Mouse (Mus musculus) hindbrain, embryonic 15.5 days (tissue): ENCODE data around the gene Fgfr2. TPM values are rescaled to one million over a fixed set of nuclear protein-coding genes. Genes with fewer than 3 reads are reported as not detected.

ENCODE experiments used
- ATAC-seq: fragments of 200-750 bp; cut with Nextera tagmentation; 2 replicates; pipeline ENCODE4 v1.8.0; 2017; ENCODE audit warnings: low read depth, moderate number of reproducible peaks, moderate TSS enrichment; ENCODE audit not compliant: low FRiP score
- H3K27ac ChIP-seq: fragments of 300-500 bp; sonication (generic); replicated peaks from 2 replicates; pipeline ENCODE4 v1.5.1; 2015; ENCODE audit warnings: mild to moderate bottlenecking, inconsistent platforms
- H3K27me3 ChIP-seq: fragments of 300-500 bp; sonication (generic); 2 replicates; pipeline ENCODE4 v1.6.1; 2015; ENCODE audit warnings: control low read depth, inconsistent platforms
- H3K36me3 ChIP-seq: fragments of 300-500 bp; sonication (generic); 2 replicates; pipeline ENCODE4 v1.6.1; 2015; ENCODE audit warnings: control low read depth, inconsistent platforms
- H3K4me1 ChIP-seq: fragments of 300-500 bp; sonication (generic); replicated peaks from 2 replicates; pipeline ENCODE4 v1.6.1; 2015; ENCODE audit warnings: control low read depth, inconsistent platforms
- H3K4me2 ChIP-seq: fragments of 300-500 bp; sonication (generic); 2 replicates; pipeline ENCODE4 v1.6.1; 2015; ENCODE audit warnings: moderate library complexity, mild to moderate bottlenecking, inconsistent platforms
- H3K4me3 ChIP-seq: fragments of 300-500 bp; sonication (generic); 2 replicates; pipeline ENCODE4 v1.5.1; 2015; ENCODE audit warnings: mild to moderate bottlenecking, inconsistent platforms
- H3K9ac ChIP-seq: fragments of 300-500 bp; sonication (generic); 2 replicates; pipeline ENCODE4 v1.6.1; 2015; ENCODE audit warnings: inconsistent platforms
- H3K9me3 ChIP-seq: fragments of 300-500 bp; sonication (generic); 2 replicates; pipeline ENCODE4 v1.6.1; 2016; ENCODE audit warnings: control low read depth, inconsistent platforms
- WGBS: fragments of 180-500 bp; shearing (Covaris S2); methylation state at CpG from one replicate; pipeline ENCODE4 v1.1.7; 2015; 5-methylcytosine and 5-hydroxymethylcytosine counted together
- polyA plus RNA-seq: library from polyadenylated mRNA; unstranded; fragments of >200 nt; fragmentation: Nextera tagmentation; extraction: Ambion mirVana; gene quantifications from 2 replicates; pipeline ENCODE4 v1.2.1, GENCODE M21; 2015

Fgfr2 gene
- polyA plus RNA-seq, 1 experiment from 2014 or later: 28.5 TPM

DNA sequence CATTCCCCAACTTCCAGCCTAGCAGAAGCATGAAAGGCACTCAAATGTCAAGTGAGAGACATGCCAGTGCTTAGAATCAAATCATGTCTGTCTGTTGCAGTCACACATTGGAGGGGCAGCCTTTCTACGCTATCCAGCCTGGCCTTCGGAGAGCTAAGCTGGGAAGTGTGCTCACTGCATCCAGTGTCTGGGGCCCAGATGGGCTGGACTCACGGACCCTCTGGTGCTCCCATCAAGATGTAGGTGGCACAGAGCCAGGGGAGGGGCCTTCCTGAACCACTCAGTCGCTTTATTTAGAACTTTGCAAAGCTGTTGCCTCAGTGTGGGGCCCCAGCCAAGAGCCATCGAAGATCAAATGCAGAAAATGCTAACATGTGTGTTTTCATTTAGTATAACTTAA is 2135.0 kb downstream of the Fgfr2 start:
- no peaks in the 10 kb centered on the region for H3K4me1 ChIP-seq
- H3K27me3 ChIP-seq: no peaks in the 10 kb centered on the region
- WGBS: 71% methylated on average over 5 of the region's 5 CpGs
- H3K4me2 ChIP-seq: no peak overlapping the region
- no peak overlapping the region for H3K4me3 ChIP-seq
- no peak for ATAC-seq
- H3K36me3 ChIP-seq: no peaks in the 10 kb centered on the region
- no peak overlapping the region for H3K27ac ChIP-seq
- no peaks in the 10 kb centered on the region for H3K9me3 ChIP-seq
- no peak overlapping the region for H3K9ac ChIP-seq

GRCm38 (mm10) chr7:130985716-130986115 is 2137.4 kb downstream of the Fgfr2 start:
- no peak overlapping the region for H3K4me2 ChIP-seq
- no peak for ATAC-seq
- no peaks in the 10 kb centered on the region for H3K36me3 ChIP-seq
- no peak overlapping the region for H3K4me3 ChIP-seq
- WGBS: 82% methylated on average over 3 of the region's 3 CpGs
- no peaks in the 10 kb centered on the region for H3K27me3 ChIP-seq
- no peak overlapping the region for H3K9ac ChIP-seq
- H3K4me1 ChIP-seq: no peaks in the 10 kb centered on the region
- H3K9me3 ChIP-seq: no peaks in the 10 kb centered on the region
- no peak overlapping the region for H3K27ac ChIP-seq

- H3K27me3 ChIP-seq: 0 out of 2 replicates have a peak, but pooled peaks cover 1% of the 10 kb centered on the region
- no peak overlapping the region for H3K4me2 ChIP-seq
- H3K36me3 ChIP-seq: no peaks in the 10 kb centered on the region
- H3K27ac ChIP-seq: no peak overlapping the region
- ATAC-seq: no peak
- H3K4me3 ChIP-seq: no peak overlapping the region
- WGBS: 90% methylated on average over 12 of the region's 12 CpGs
- no peaks in the 10 kb centered on the region for H3K4me1 ChIP-seq
- H3K9me3 ChIP-seq: no peaks in the 10 kb centered on the region
- H3K9ac ChIP-seq: no peak overlapping the region
Observed at GRCm38 (mm10) chr7:130985193-130985592, 2138.0 kb downstream of the Fgfr2 start.

DNA sequence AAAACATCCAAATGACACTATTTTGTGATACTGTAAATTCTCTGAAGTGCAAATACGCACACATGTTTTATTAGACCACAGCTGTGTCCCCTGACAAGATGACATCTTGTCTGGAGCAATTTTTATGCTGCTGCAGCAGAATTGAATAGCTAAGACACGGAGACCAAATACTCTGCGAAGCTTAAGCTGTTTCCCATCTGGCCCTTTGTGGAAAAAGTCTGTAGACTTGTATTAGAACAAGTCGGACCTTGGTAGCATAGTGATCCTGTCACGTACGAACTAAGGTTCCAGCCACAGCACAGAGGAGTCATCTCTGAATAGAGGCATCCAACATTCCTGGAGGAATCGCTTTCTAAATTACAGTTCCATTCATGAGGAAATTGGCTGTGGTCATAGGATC is 2138.9 kb downstream of the Fgfr2 start:
- H3K9me3 ChIP-seq: no peaks in the 10 kb centered on the region
- H3K4me1 ChIP-seq: no peaks in the 10 kb centered on the region
- ATAC-seq: no peak
- no peak overlapping the region for H3K9ac ChIP-seq
- no peak overlapping the region for H3K27ac ChIP-seq
- no peak overlapping the region for H3K4me2 ChIP-seq
- no peak overlapping the region for H3K4me3 ChIP-seq
- 83% methylated on average over 7 of the region's 7 CpGs for WGBS
- H3K27me3 ChIP-seq: 0 out of 2 replicates have a peak, but pooled peaks cover 4% of the 10 kb centered on the region
- H3K36me3 ChIP-seq: no peaks in the 10 kb centered on the region

DNA sequence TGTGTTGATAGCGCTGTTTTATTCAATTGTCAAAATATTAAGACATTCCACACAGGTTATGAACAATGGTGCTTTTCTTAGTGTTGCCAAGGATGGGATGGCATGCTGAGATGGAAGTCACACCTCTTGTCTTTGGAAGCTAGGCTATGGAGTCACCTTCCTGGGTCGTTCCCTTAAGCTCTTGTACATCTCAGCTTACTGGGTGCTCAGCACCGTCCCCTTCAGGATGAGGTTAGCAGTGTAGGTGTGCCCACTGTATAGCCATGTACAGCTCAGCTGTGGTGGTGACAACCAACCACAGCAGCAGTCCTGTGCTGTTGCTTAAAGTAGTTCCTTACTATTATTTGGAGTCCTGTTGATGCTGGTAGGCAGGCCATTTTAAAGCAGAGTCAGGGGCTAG is 2140.3 kb downstream of the Fgfr2 start:
- no peak overlapping the region for H3K9ac ChIP-seq
- 79% methylated on average over 3 of the region's 3 CpGs for WGBS
- H3K4me1 ChIP-seq: peaks cover 8% of the 10 kb centered on the region

GRCm38 (mm10) chr7:130982371-130982770 is 2140.8 kb downstream of the Fgfr2 start:
- no peak for ATAC-seq
- no peak overlapping the region for H3K9ac ChIP-seq
- no peak overlapping the region for H3K4me2 ChIP-seq

More for the DNA sequence above, 2140.3 kb downstream of the Fgfr2 start:
- H3K9me3 ChIP-seq: no peaks in the 10 kb centered on the region
- 0 out of 2 replicates have a peak, but pooled peaks cover 4% of the 10 kb centered on the region for H3K27me3 ChIP-seq
- no peak for ATAC-seq
- no peak overlapping the region for H3K4me2 ChIP-seq
- no peak overlapping the region for H3K27ac ChIP-seq
- H3K36me3 ChIP-seq: no peaks in the 10 kb centered on the region
- no peak overlapping the region for H3K4me3 ChIP-seq

GRCm38 (mm10) chr7:130980130-130980529 is 2143.0 kb downstream of the Fgfr2 start:
- Histone ChIP-seq H3K9me3 (no peaks in the 10 kb centered on the region), H3K4me1 (peaks cover 18% of the 10 kb centered on the region), H3K36me3 (no peaks in the 10 kb centered on the region), H3K4me2 (no peak overlapping the region), H3K9ac (no peak overlapping the region), H3K27me3 (0 out of 2 replicates have a peak, but pooled peaks cover 4% of the 10 kb centered on the region), H3K27ac (no peak overlapping the region), H3K4me3 (no peak overlapping the region)
- 91% methylated on average over 5 of the region's 5 CpGs for WGBS
- ATAC-seq: no peak

More at GRCm38 (mm10) chr7:130982371-130982770, 2140.8 kb downstream of the Fgfr2 start:
- 47% methylated on average over 4 of the region's 4 CpGs for WGBS
- Histone ChIP-seq H3K27ac (no peak overlapping the region), H3K36me3 (no peaks in the 10 kb centered on the region), H3K4me1 (peaks cover 13% of the 10 kb centered on the region), H3K27me3 (0 out of 2 replicates have a peak, but pooled peaks cover 4% of the 10 kb centered on the region), H3K9me3 (no peaks in the 10 kb centered on the region), H3K4me3 (no peak overlapping the region)

- WGBS: 100% methylated on average over 1 of the region's 1 CpGs
Observed at GRCm38 (mm10) chr7:130978545-130978944, 2144.6 kb downstream of the Fgfr2 start.

DNA sequence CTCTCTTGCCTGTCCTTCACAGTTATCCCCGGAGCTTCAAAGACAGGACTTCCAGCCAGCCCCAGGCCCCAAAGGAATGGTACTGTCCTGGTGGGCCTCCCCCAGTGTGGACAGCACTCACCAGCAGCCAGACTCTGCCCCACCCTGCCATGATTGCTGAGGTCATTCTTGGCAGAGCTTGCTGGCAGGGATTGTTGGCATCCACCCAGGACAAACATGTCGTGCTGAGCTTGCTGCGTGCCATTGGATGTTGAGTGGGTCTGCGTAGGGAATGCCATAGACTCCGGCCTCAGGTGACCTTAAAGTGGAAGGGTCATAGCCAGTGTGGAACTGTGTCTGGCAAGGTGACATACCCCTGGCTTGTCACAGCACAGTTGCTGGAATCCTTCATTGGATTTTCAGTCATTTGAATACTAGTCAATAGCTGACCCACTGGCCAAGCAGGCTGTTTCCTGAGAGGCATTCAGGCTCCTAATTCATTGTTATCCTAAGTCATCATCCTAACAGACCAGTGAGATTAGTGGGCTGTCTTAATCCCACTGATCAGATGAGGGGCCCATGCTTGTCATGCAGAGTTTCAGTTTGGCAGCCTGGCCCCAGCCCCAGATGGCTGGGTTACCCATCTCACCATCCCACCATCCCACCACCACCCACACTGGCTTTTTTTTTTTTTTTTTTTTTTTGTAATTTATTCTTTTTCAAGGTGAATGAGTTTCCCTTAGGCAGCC is 2145.2 kb downstream of the Fgfr2 start:
- 46% methylated on average over 5 of the region's 5 CpGs for WGBS
- peak; percentile 84 for ATAC-seq
- no peaks in the 10 kb centered on the region for H3K36me3 ChIP-seq
- H3K4me1 ChIP-seq: peaks cover 18% of the 10 kb centered on the region
- no peaks in the 10 kb centered on the region for H3K9me3 ChIP-seq
- H3K4me3 ChIP-seq: no peak overlapping the region
- H3K27ac ChIP-seq: no peak overlapping the region
- H3K27me3 ChIP-seq: 0 out of 2 replicates have a peak, but pooled peaks cover 4% of the 10 kb centered on the region
- no peak overlapping the region for H3K9ac ChIP-seq
- H3K4me2 ChIP-seq: no peak overlapping the region

More at GRCm38 (mm10) chr7:130978545-130978944, 2144.6 kb downstream of the Fgfr2 start:
- ATAC-seq: no peak
- H3K4me2 ChIP-seq: no peak overlapping the region
- H3K4me3 ChIP-seq: no peak overlapping the region
- H3K9me3 ChIP-seq: no peaks in the 10 kb centered on the region
- H3K27me3 ChIP-seq: 0 out of 2 replicates have a peak, but pooled peaks cover 4% of the 10 kb centered on the region
- H3K27ac ChIP-seq: no peak overlapping the region
- H3K9ac ChIP-seq: no peak overlapping the region
- peaks cover 18% of the 10 kb centered on the region for H3K4me1 ChIP-seq
- H3K36me3 ChIP-seq: no peaks in the 10 kb centered on the region

DNA sequence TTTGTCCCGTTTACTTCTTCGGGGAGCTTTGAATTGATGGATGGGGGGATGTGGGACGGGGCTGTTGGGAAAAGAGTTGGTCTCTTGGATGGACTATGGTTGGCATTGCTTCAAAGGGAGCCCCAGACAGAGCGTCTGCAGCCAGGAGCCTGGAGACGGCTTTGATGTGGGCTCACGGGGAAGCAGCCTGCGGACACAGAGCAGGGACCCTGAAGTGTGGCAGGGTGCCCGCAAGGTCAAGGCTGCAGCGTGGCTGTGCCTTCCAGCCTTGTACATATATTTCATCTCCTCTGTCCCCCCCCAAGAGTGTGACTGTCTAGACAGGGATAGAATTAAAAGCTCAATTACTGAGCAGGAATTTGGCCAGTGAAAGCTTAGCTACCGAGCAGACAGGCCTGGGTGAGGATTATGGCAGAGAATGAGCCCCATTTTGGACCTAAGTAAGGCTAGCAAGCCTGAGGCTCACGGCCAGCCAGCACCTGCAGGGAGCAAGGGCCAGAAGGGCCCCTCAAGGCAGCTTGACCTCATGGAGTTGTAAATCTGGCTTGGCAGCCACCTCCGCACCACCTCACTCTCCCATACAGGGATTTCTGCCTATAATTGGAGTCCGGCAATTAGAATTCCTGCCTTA is 2146.7 kb downstream of the Fgfr2 start:
- WGBS: 49% methylated on average over 13 of the region's 13 CpGs
- H3K9me3 ChIP-seq: no peaks in the 10 kb centered on the region
- 0 out of 2 replicates have a peak, but pooled peaks cover 4% of the 10 kb centered on the region for H3K27me3 ChIP-seq
- no peak overlapping the region for H3K4me3 ChIP-seq
- no peaks in the 10 kb centered on the region for H3K36me3 ChIP-seq
- ATAC-seq: peak; percentile 45; the same call in 1 of the 2 replicates
- H3K9ac ChIP-seq: no peak overlapping the region
- peaks cover 18% of the 10 kb centered on the region for H3K4me1 ChIP-seq
- no peak overlapping the region for H3K27ac ChIP-seq
- no peak overlapping the region for H3K4me2 ChIP-seq

DNA sequence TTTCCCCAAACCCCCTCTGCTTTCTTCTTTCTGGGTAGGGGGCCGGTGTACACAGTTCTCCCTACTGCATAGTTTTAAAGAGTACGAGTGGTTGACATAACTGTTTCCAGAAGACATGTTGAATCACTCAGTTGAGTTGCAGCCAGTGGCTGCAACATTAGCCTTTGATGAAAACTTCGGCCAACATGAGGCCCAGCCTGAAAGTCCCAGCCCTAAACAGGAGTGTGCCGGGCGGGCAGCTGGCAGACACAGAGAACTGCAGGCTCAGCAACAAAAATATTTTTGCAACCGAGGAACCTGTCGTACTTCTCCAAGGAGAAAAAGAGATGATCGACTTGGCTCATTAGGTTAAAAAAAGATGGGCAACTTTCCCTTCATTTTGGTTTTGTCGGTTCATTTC is 2150.4 kb downstream of the Fgfr2 start:
- H3K4me3 ChIP-seq: no peak overlapping the region
- ATAC-seq: no peak
- 86% methylated on average over 9 of the region's 9 CpGs for WGBS
- peaks cover 9% of the 10 kb centered on the region for H3K4me1 ChIP-seq
- H3K9me3 ChIP-seq: no peaks in the 10 kb centered on the region
- no peaks in the 10 kb centered on the region for H3K27me3 ChIP-seq
- H3K4me2 ChIP-seq: no peak overlapping the region
- H3K9ac ChIP-seq: no peak overlapping the region
- H3K36me3 ChIP-seq: no peaks in the 10 kb centered on the region
- no peak overlapping the region for H3K27ac ChIP-seq

DNA sequence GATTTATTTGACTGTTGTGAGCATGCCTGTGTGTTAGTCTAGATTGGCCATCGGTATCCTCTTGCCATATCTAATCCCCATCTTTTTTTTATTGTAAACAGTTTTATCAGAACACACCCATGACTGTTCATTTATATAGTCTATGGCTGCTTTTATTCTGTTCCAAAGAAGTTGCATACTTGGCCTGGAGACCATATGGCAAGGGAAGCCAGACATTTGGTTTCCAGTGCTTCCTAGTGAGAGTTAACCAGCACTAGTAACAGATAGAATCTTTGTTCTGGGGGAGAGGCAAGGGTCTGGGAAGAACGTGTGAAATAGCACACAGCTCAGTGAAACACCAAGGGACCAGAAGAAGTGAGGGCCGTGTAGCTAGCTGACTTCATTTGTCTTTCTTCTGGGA is 2153.6 kb downstream of the Fgfr2 start:
- WGBS: 65% methylated on average over 3 of the region's 3 CpGs
- Histone ChIP-seq H3K4me3 (no peak overlapping the region), H3K4me2 (no peak overlapping the region), H3K27me3 (no peaks in the 10 kb centered on the region), H3K9me3 (no peaks in the 10 kb centered on the region), H3K36me3 (no peaks in the 10 kb centered on the region), H3K4me1 (peaks cover 22% of the 10 kb centered on the region), H3K27ac (no peak overlapping the region), H3K9ac (no peak overlapping the region)
- no peak for ATAC-seq
